Mouse (Mus musculus): ENCODE measurements around the gene Mgarp. TPM values are rescaled to one million over a fixed set of nuclear protein-coding genes. Genes with fewer than 3 reads are reported as not detected.
"Not testable (repeated sequence)": the region's sequence is repeated elsewhere in the genome, so short reads cannot be mapped to it uniquely, and the experiment has no call there.

The Mgarp gene
- polyA plus RNA-seq, 1 experiment: 19.9 TPM

DNA sequence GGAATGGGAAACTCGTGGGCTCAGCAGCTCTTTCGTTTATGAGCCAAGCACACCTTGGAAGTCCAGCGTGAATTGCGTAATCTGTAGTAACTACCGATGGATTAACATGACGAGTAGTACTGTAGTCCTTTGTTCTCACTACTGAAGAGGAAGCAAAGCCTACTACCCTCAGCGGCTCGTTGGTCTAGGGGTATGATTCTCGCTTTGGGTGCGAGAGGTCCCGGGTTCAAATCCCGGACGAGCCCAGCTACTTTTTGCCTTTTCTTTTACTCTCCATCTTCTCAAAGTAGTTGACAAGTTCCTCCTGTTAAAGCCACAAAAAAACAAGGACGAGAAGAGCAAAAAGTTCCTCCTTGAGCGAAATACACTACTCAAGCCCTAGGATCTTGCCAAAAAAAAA, 38.4 kb downstream of the Mgarp start:
- Histone ChIP-seq H3K4me3 (ENCODE audit: control insufficient read depth, low read depth, low read length) (no peak overlapping the region), H3K27ac (ENCODE audit: control insufficient read depth, insufficient read depth, low read depth, low read length) (no peak overlapping the region)

DNA sequence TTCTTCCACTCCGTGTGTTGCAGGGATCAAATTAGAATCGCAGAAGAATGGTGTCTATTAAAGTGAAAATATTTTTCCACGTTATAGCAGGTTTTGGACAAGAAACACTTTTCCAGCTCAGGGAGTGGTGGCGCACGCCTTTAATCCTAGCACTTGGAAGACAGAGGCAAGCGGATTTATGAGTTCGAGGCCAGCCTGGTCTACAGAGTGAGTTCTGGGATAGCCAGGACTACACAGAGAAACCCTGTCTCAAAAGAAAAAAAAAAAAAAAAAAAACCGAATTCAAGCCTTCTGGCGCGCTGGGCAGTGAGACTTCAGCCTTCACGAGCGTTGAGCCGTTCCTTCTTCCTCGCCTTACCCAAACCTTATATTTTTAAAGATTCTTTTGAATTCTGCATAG, 38.9 kb downstream of the Mgarp start:
- no peaks in the 10 kb centered on the region for H3K36me3 ChIP-seq (ENCODE audit: control insufficient read depth, insufficient read depth, low read length)
- peaks cover 8% of the 10 kb centered on the region for H3K4me1 ChIP-seq (ENCODE audit: control insufficient read depth, insufficient read depth, low read length)
- TF ChIP-seq CTCF (IDR thresholded peaks at IDR 0.05; ENCODE audit: control insufficient read depth, insufficient read depth, insufficient replicate concordance, low read depth, low read length) (no peak), POLR2A (IDR thresholded peaks at IDR 0.05; ENCODE audit: control insufficient read depth, low read depth, low read length) (no peak)
- no peak overlapping the region for H3K27ac ChIP-seq (ENCODE audit: control insufficient read depth, insufficient read depth, low read depth, low read length)
- no peaks in the 10 kb centered on the region for H3K27me3 ChIP-seq (ENCODE audit: control insufficient read depth, insufficient read depth, low read length)
- no peak overlapping the region for H3K4me3 ChIP-seq (ENCODE audit: control insufficient read depth, low read depth, low read length)

More for the DNA sequence above, 38.4 kb downstream of the Mgarp start:
- TF ChIP-seq POLR2A (IDR thresholded peaks at IDR 0.05; ENCODE audit: control insufficient read depth, low read depth, low read length): no peak
- TF ChIP-seq CTCF (IDR thresholded peaks at IDR 0.05; ENCODE audit: control insufficient read depth, insufficient read depth, insufficient replicate concordance, low read depth, low read length): no peak
- no peaks in the 10 kb centered on the region for H3K27me3 ChIP-seq (ENCODE audit: control insufficient read depth, insufficient read depth, low read length)
- peaks cover 8% of the 10 kb centered on the region for H3K4me1 ChIP-seq (ENCODE audit: control insufficient read depth, insufficient read depth, low read length)
- no peaks in the 10 kb centered on the region for H3K36me3 ChIP-seq (ENCODE audit: control insufficient read depth, insufficient read depth, low read length)

DNA sequence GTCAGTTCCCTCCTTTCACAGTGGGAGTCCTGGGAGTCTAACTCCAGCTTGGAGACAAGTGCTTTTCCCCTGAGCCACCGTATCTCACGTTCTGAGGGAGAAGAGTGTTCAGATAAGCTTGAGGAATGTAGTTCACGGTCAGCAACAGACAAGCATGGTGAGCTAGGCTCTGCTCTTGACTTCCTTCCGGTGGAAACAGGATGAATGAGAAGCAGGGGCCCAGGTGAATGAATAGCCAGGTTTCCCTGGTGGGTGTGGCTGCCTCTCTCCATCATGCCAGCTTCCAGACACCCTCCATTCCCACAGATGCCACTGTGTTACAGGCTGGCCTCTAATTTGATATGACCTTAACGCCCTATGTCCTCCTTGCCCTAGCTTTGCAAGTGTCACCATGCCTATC, 39.5 kb downstream of the Mgarp start:
- Histone ChIP-seq H3K4me3 (ENCODE audit: control insufficient read depth, low read depth, low read length) (no peak overlapping the region), H3K27ac (ENCODE audit: control insufficient read depth, insufficient read depth, low read depth, low read length) (no peak overlapping the region), H3K27me3 (ENCODE audit: control insufficient read depth, insufficient read depth, low read length) (no peaks in the 10 kb centered on the region), H3K4me1 (ENCODE audit: control insufficient read depth, insufficient read depth, low read length) (peaks cover 8% of the 10 kb centered on the region), H3K36me3 (ENCODE audit: control insufficient read depth, insufficient read depth, low read length) (no peaks in the 10 kb centered on the region)
- TF ChIP-seq POLR2A (IDR thresholded peaks at IDR 0.05; ENCODE audit: control insufficient read depth, low read depth, low read length) (no peak), CTCF (IDR thresholded peaks at IDR 0.05; ENCODE audit: control insufficient read depth, insufficient read depth, insufficient replicate concordance, low read depth, low read length) (no peak)

DNA sequence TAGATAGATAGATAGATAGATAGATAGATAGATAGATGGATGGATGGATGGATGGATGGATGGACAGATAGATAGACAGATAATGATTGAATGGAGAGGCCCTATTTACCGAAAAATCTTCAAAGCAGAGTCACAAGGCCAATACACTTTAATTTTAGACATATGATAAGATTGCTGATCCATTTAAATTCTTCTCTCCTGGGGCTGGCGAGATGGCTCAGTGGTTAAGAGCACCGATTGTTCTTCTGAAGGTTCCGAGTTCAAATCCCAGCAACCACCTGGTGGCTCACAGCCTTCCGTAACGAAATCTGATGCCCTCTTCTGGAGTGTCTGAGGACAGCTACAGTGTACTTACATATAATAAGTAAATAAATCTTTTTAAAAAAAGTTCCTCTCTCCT, 41.6 kb downstream of the Mgarp start:
- not testable (repeated sequence) for H3K36me3 ChIP-seq (ENCODE audit: control insufficient read depth, insufficient read depth, low read length); H3K4me1 ChIP-seq (ENCODE audit: control insufficient read depth, insufficient read depth, low read length); H3K27me3 ChIP-seq (ENCODE audit: control insufficient read depth, insufficient read depth, low read length); H3K4me3 ChIP-seq (ENCODE audit: control insufficient read depth, low read depth, low read length); H3K27ac ChIP-seq (ENCODE audit: control insufficient read depth, insufficient read depth, low read depth, low read length)

DNA sequence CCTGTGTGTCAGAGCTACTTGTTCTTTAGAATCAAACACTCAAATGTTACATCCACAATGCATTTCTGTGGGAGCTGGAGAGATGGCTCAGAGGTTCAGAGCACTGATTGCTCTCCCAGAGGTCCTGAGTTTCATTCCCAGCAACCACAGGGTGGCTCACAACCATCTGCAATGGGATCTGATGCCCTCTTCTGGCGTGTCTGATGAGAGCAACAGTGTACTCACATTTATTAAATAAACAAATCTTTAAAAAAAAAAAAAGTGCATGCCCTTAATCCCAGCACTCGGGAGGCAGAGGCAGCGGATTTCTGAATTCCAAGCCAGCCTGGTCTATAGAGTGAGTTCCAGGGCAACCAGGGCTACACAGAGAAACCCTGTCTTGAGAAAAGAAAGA, 42.5 kb downstream of the Mgarp start:
- H3K36me3 ChIP-seq (ENCODE audit: control insufficient read depth, insufficient read depth, low read length): no peaks in the 10 kb centered on the region
- H3K27ac ChIP-seq (ENCODE audit: control insufficient read depth, insufficient read depth, low read depth, low read length): no peak overlapping the region
- peaks cover 6% of the 10 kb centered on the region for H3K4me1 ChIP-seq (ENCODE audit: control insufficient read depth, insufficient read depth, low read length)
- H3K4me3 ChIP-seq (ENCODE audit: control insufficient read depth, low read depth, low read length): no peak overlapping the region
- H3K27me3 ChIP-seq (ENCODE audit: control insufficient read depth, insufficient read depth, low read length): no peaks in the 10 kb centered on the region
- no peak for TF ChIP-seq POLR2A (IDR thresholded peaks at IDR 0.05; ENCODE audit: control insufficient read depth, low read depth, low read length)

DNA sequence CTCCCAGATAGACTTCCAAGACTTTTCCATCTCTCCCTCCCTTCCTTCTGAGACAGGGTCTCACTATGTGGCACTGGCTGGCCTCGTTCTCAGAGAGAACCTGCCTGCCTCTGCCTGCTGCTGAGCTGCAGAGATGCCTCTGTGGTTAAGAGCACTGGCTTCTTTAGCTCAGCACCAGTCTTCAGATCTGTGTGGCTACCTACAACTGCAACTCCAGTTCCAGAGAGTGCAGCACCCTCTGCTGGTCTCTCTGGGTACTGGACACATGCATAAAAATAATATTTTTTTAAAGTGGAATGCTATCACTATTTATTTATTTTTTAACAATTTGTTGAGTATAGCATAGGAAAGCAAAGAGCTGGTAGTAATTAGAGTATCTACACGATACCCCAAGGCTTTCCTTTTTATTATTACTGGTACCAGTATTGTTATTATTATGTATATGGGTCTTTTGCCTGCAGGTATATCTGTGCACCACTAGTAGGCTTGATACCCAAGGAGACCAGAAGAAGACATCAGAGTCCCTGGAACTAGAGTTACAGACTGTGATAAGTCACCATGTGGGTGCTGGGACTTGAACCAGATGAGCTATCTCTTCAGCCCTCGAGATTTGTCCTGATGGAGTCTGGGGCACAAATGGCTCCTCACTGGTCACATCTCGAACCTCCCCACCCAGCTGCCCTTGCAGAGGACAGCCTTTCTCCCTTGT, 43.1 kb downstream of the Mgarp start:
- Histone ChIP-seq H3K4me3 (ENCODE audit: control insufficient read depth, low read depth, low read length) (no peak overlapping the region), H3K27ac (ENCODE audit: control insufficient read depth, insufficient read depth, low read depth, low read length) (no peak overlapping the region), H3K4me1 (ENCODE audit: control insufficient read depth, insufficient read depth, low read length) (peaks cover under 1% of the 10 kb centered on the region; the same call in 1 of the 2 replicates), H3K27me3 (ENCODE audit: control insufficient read depth, insufficient read depth, low read length) (no peaks in the 10 kb centered on the region), H3K36me3 (ENCODE audit: control insufficient read depth, insufficient read depth, low read length) (no peaks in the 10 kb centered on the region)
- no peak for TF ChIP-seq POLR2A (IDR thresholded peaks at IDR 0.05; ENCODE audit: control insufficient read depth, low read depth, low read length)
- TF ChIP-seq CTCF (IDR thresholded peaks at IDR 0.05; ENCODE audit: control insufficient read depth, insufficient read depth, insufficient replicate concordance, low read depth, low read length): peak; percentile 39; the same call in 1 of the 2 replicates

DNA sequence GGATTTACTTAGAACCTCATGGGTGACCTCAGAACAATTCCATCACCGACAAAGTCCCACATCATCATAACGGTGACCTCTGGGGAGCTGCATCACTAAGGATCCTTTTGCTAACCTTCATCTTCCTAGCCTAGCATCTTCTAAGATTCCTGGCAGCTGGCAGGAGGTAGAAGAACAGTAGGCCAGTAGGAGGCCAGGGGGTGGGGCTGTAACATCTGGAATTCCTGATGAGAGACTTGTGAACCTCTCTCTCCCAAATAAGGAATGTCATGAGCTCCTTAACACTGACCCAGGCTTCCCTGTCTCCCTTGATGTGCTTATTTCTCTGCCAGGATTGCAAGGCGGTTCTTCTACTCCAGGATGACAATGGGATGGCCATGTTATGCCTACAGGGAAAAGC, 45.7 kb downstream of the Mgarp start:
- Histone ChIP-seq H3K36me3 (ENCODE audit: control insufficient read depth, insufficient read depth, low read length) (no peaks in the 10 kb centered on the region), H3K27ac (ENCODE audit: control insufficient read depth, insufficient read depth, low read depth, low read length) (no peak overlapping the region), H3K4me1 (ENCODE audit: control insufficient read depth, insufficient read depth, low read length) (no peaks in the 10 kb centered on the region), H3K4me3 (ENCODE audit: control insufficient read depth, low read depth, low read length) (no peak overlapping the region), H3K27me3 (ENCODE audit: control insufficient read depth, insufficient read depth, low read length) (no peaks in the 10 kb centered on the region)
- TF ChIP-seq POLR2A (IDR thresholded peaks at IDR 0.05; ENCODE audit: control insufficient read depth, low read depth, low read length): no peak
- TF ChIP-seq CTCF (IDR thresholded peaks at IDR 0.05; ENCODE audit: control insufficient read depth, insufficient read depth, insufficient replicate concordance, low read depth, low read length): no peak

All from testis, adult 2 months (tissue).